Mouse (Mus musculus) mouse embryonic stem cell (cell line): ENCODE measurements around the gene Olfr1506.
"Not testable (repeated sequence)": the region's sequence is repeated elsewhere in the genome, so short reads cannot be mapped to it uniquely, and the experiment has no call there.

Source experiments
- in situ Hi-C, 2 experiments: fragments of 300-500 bp; cut with MboI; formaldehyde crosslinking; loops; 1 replicate in 1 of 2; 3 replicates in 1 of 2; pipeline ENCODE4 v1.14.3; 2019 to 2020; ENCODE audit warnings: low sequenced_read_pairs in 2 of 2, low pct_unique_long_range_greater_than_20kb in 1 of 2, mixed read lengths in 1 of 2; ENCODE audit not compliant: unreplicated experiment in 1 of 2

Gene Olfr1506

DNA sequence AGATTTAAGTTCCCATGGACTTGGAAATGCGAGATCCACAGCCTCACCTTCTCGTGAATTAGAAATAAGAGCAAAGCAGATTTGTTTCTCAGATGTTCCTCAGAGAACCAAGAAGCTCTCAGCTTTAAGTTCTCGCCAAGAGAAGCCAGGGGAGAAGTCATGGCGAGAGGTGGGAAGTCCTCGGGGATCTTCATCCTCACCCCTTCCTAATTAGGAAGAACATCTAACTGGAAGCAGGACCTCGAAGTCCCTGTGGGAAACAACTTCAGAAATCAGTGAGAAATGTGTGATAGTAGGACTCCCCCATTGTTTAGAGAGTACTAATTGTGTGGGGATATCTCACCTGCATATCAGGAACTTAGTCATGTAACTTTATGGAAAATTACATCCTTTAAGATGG is at the start of gene Olfr1506:
TSS of gene Olfr1506 (minus strand) at position 101 of the 400 bp plus-strand sequence.
- in situ Hi-C loops, result not testable (repeated sequence)

GRCm38 (mm10) chr2:90270932-90271331 is 46.6 kb upstream of the Olfr1506 start, which contains the start of gene Olfr1271:
Gene Olfr1271, minus strand, starts transcription at chr2:90271032.
- in situ Hi-C loops, result no loop called here

GRCm38 (mm10) chr2:90257492-90257891 is 33.2 kb upstream of the Olfr1506 start, which contains the start of gene Olfr142:
Gene Olfr142, minus strand, starts transcription at chr2:90257592.
- in situ Hi-C loops, result no loop called here

- in situ Hi-C loops, result not testable (repeated sequence)
These were observed 24.7 kb downstream of the Olfr1506 start for GRCm38 (mm10) chr2:90199606-90200005.

DNA sequence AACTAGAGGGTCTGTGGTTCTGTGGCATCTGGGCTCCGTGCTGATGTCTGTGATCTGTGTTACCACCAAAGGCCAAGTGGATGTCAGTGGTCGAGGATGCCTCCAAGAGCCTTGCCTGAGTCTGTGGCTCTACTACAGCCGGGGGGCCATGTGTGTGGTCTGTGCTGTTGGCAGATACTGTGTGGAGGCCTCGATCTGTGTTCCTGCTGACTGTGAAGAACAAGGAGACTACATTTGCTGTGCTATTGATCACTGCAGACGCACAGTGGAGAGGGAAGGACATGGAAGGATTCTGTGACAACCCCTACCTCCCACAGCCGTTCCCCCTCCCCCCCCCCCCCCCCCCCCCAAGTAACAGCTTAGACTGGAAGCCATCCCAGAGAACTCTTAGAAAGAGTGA is 29.0 kb downstream of the Olfr1506 start:
- in situ Hi-C loops, result not testable (repeated sequence)

GRCm38 (mm10) chr2:90194750-90195149 is 29.5 kb downstream of the Olfr1506 start:
- in situ Hi-C loops, result not testable (repeated sequence)

DNA sequence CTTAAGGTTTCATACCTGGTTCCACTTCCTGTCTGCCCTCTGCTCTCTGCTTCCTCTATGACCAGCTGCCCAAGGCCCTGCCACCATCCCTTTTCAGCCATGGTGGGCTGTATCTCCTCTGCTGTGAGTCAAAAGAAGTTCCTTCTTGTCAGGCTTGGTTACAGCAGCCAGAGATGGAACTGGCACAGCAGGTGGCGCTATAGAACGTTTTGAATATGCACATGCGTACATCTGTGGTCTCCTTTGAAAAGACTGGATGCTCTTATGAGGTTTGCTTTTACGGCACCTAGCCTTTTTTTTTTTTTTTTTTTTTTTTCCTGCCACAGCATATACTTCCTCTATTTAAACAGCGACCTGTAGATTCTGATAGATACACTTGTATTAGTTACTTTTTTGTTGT is 37.2 kb downstream of the Olfr1506 start:
- in situ Hi-C loops, result not testable (repeated sequence)

DNA sequence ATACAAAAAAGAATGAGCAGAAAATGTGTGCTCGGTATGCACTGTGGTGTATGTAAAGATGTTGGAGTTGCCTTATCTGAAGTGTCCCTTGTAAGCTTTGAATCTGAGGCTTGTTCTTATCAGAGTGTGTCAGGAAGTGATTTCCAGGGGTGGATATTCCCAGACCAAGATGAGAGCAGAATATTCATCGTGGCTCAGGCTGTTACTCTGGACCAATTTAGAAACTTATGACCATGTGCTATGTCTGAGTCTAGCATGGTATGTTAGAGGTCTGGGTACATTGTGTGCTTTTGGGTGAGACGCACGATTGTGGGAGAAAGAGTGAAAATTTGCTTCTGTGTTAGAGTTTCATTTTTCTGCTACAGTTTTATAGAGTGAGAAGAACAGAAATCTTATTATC is 38.2 kb downstream of the Olfr1506 start:
- in situ Hi-C loops, result not testable (repeated sequence)
